Mouse (Mus musculus): ENCODE results near the gene Olfr918.
A peak's percentile ranks its signal among the peaks of the same experiment; 100 is the strongest.

The Olfr918 gene

DNA sequence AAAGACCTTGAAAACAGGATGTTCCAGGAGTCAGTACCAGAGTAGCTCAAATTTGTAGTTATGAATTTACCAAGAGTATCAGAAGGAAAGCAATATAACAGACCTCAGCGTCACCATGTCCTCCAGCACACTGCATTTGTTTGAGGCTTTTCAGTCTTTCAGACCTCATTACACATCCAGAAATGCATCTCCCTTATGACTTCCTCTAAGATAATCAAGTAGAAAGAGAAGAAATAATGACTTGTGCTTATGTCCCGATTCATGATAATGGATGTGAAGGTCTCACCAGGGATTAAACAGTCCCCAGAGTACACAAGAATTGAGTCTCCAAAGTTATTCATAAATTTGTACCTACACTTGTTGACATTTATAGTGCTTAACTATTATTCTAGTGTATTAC, at the start of gene Olfr918:
Olfr918 (minus strand) TSS at position 101 of the 400 bp plus-strand sequence.
- no peak for DNase-seq (ENCODE audit: inconsistent ontology term)

DNA sequence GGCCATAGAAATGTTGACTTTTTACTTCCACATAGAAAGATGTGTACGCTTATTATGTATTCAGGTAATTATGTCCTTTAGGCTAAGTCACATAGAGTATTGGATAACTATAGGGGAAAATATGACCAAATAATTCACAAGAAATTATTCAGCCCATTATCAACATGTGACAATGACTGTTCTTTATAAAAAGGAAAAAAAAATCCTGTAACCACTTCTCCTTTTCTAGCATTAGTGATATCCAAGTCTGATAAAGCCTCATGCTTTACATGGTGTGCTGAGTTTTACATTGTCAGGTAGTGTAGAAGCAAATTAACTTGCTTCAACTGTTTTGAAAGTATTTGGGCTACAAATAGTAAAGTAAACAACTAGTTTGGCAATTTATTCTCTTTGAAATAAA, 49.6 kb upstream of the Olfr918 start:
- no peak for DNase-seq (ENCODE audit: inconsistent ontology term)

DNA sequence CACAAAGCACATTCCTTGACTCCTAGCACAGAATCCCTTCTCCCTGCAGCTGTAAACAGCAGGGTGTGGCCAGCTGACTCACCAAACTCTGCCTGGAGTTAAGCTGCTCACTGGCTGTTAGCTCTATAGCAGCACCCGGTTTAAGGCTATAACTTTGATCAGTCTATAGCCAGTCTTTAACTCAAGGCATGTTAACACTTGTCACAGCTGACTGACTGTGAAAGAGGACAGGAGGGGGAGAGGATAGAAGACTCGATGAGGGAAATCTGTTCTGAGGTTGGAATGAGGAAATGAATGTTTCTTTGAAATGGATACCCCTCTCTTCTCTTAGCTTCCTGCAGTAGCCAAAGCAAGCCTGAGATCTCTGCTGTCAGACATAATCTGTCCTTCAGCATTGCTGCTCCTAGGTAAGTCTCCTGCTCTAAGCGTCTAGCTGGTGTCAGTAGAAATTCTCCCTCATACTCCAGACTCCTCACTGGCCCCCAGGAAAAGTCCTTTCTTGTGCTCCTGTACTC, 44.6 kb upstream of the Olfr918 start:
- DNase-seq (ENCODE audit: inconsistent ontology term): peak; percentile 64

DNA sequence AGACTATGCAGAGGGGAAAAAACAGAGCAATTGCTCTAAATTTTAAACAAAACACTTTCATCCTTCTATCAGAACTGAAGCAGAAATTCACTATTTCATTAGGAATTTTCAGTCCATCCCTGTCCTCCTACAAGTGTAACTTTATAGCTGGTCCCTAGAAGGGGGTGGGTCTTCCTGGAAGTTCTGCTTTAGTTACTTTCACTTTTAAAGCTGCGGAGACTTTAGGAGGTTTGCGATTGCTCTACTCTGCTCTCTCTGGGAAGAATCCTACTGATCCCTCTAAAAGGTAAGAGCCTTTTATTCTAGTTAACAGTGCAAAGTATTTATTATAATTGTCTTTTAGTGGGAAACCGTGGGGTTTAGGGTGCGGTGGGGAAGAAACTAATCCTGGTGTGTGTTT, 43.7 kb upstream of the Olfr918 start, which contains the start of gene Vwa5a:
Vwa5a (plus strand) TSS at position 167 of the 400 bp plus-strand sequence.
- DNase-seq (ENCODE audit: inconsistent ontology term): peak; percentile 77

DNA sequence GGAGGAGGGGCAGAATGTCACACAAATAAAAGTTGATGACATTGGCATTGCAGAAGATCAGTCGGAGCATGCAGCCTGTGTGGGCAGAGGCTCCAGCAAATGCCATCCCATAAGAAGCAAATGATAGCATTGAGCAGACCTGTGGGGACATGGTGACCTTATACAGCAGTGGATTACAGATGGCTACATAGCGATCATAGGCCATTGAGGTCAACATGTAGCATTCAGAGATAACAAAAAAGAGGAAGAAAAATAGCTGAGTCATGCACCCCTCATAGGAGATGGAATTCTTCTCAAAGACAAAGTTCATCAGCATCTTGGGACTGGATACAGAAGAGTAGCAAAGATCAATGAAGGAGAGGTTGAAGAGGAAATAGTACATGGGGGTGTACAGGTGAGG, 1.5 kb downstream of the Olfr918 start:
- no peak for DNase-seq (ENCODE audit: inconsistent ontology term)

DNA sequence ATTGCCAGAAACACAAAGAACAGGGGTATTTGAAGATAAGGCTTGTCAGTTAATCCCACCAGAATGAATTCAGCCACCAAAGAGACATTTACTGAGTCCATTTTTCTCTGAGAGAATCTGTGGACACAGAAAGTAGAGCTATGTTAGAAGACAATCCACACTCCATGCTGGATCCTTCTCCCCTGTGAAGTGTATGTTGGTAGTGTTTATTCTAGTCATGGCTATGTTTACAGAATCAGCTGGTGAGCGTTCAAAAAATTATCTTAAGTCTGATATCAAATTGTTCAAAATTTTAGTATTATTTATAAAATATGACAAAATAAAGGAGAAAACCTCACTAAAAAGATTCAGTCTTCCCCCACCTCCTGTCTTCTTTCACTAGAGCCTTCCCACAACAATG, 8.7 kb downstream of the Olfr918 start, which contains the start of gene Olfr917:
Olfr917 (minus strand) TSS at position 101 of the 400 bp plus-strand sequence.
- DNase-seq (ENCODE audit: inconsistent ontology term): no peak

DNA sequence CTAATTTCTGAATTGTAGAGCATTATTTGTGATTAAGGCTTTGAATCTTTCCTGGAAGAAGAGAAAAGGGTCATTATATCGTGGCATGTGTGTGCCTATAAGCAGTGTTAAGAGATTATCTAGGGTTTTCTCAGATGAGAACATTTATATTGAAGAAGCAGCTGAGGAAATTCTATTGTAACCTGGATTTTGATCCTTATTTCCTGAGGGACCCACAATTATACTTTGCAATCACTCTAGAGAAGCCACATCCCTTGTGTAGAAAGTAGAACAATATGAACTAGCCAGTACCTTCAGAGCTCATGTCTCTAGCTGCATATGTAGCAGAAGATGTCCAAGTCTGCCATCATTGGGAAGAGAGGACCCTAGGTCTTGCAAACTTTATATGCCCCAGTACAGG, 14.6 kb downstream of the Olfr918 start, which contains the start of gene Olfr916:
Olfr916 (minus strand) TSS at position 101 of the 400 bp plus-strand sequence.
- DNase-seq (ENCODE audit: inconsistent ontology term): no peak

DNA sequence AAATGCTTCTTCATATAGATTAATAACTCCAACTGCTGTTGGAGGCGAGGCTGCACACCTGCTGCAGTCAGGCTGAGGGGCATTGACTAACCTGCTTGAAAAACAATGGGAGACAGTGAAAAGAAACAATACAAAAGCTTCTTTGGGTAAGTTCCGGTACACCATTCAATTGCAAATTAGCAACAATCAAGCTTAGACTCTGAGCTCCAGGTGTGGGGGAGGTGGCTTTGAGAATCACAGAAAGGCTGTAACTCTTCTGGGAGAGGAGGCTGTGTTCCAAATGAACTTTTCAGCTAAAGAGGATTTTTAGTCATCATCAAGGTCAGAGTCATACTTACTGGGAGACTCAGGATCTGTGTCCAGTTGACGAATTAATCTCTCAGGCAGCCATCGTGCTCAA, 42.0 kb downstream of the Olfr918 start:
- DNase-seq (ENCODE audit: inconsistent ontology term): no peak
